Mouse (Mus musculus) T-cell, adult 66 days (primary cell): ENCODE data around the gene Abcf3. TPM values are rescaled to one million over a fixed set of nuclear protein-coding genes. Genes with fewer than 3 reads are reported as not detected.

Experiments
- total RNA-seq, 2 experiments: library from RNA; stranded (reverse); gene quantifications; 3 replicates in 1 of 2; 4 replicates in 1 of 2; pipeline ENCODE4 v1.2.4; 2023

Gene Abcf3
- 100 to 1,000 TPM in 1 of 2 experiments, 10 to 100 TPM in 1; 88.3 to 112 TPM for total RNA-seq

GRCm38 (mm10) chr16:20548096-20548948 is at the start of gene Abcf3:
TSS of gene Abcf3 (plus strand) at chr16:20548577.

GRCm38 (mm10) chr16:20498677-20499475 is 49.5 kb upstream of the Abcf3 start, which contains the start of gene Eif2b5:
TSS of gene Eif2b5 (plus strand) at chr16:20498817.

GRCm38 (mm10) chr16:20516726-20517201 is 31.6 kb upstream of the Abcf3 start, which contains the start of gene Dvl3:
TSS of gene Dvl3 (plus strand) at chr16:20516982.

GRCm38 (mm10) chr16:20535296-20536080 is 12.9 kb upstream of the Abcf3 start, which contains the start of gene Ap2m1:
TSS of gene Ap2m1 (plus strand) at chr16:20535478.

GRCm38 (mm10) chr16:20589366-20589938 is 41.1 kb downstream of the Abcf3 start, which contains the start of gene Vwa5b2:
TSS of gene Vwa5b2 (plus strand) at chr16:20589471.

Other genes with a start within 250 kb of the Abcf3 start
- 10 to 100 TPM; 68.3 to 70.2 TPM for gene Parl, start 246.2 kb upstream of the Abcf3 start, total RNA-seq
- gene Cyp2ab1, start 223.2 kb upstream of the Abcf3 start, total RNA-seq: under 1 TPM; 0.27 to 0.70 TPM
- 10 to 100 TPM; 74.4 to 79.5 TPM for gene Abcc5, start 122.2 kb upstream of the Abcf3 start, total RNA-seq
- gene Eif2b5, start 49.8 kb upstream of the Abcf3 start, total RNA-seq: 10 to 100 TPM; 50.6 to 52.9 TPM
- 10 to 100 TPM; 42.8 to 42.9 TPM for gene Dvl3, start 31.6 kb upstream of the Abcf3 start, total RNA-seq
- gene Ap2m1, start 13.1 kb upstream of the Abcf3 start, total RNA-seq: 100 to 1,000 TPM; 172 to 203 TPM
- under 1 TPM in 1 of 2 experiments, not detected in 1; 0.33 TPM for gene Vwa5b2, start 40.9 kb downstream of the Abcf3 start, total RNA-seq
- gene Eef1akmt4, start 63.0 kb downstream of the Abcf3 start, total RNA-seq: 10 to 100 TPM; 10.3 to 11.8 TPM
- not detected for gene Gm49333, start 63.0 kb downstream of the Abcf3 start, total RNA-seq
- 10 to 100 TPM; 11.3 to 13.0 TPM for gene Alg3, start 63.2 kb downstream of the Abcf3 start, total RNA-seq
- gene Camk2n2, start 72.7 kb downstream of the Abcf3 start, total RNA-seq: not detected
- gene Ece2, start 81.3 kb downstream of the Abcf3 start, total RNA-seq: not detected
- gene Psmd2, start 103.1 kb downstream of the Abcf3 start, total RNA-seq: 100 to 1,000 TPM; 116 to 129 TPM
- 100 to 1,000 TPM; 305 to 311 TPM for gene Eif4g1, start 119.7 kb downstream of the Abcf3 start, total RNA-seq
- 1 to 10 TPM; 2.2 to 2.5 TPM for gene Fam131a, start 144.7 kb downstream of the Abcf3 start, total RNA-seq
- 10 to 100 TPM; 23.6 to 24.4 TPM for gene Polr2h, start 169.1 kb downstream of the Abcf3 start, total RNA-seq
- 1 to 10 TPM; 3.0 to 4.6 TPM for gene Clcn2, start 169.2 kb downstream of the Abcf3 start, total RNA-seq
- gene Chrd, start 184.6 kb downstream of the Abcf3 start, total RNA-seq: not detected
- not detected for gene Thpo, start 185.9 kb downstream of the Abcf3 start, total RNA-seq